Mouse (Mus musculus) liver, embryonic 16.5 days (tissue): Measurements from ENCODE around the gene Rbms3. TPM values are rescaled to one million over a fixed set of nuclear protein-coding genes. Genes with fewer than 3 reads are reported as not detected.

Experiments used
- ATAC-seq: fragments of 200-750 bp; cut with Nextera tagmentation; 2 replicates; pipeline ENCODE4 v1.8.0; 2017; ENCODE audit warnings: low read depth, mild to moderate bottlenecking, moderate number of reproducible peaks, moderate library complexity
- H3K27ac ChIP-seq: fragments of 300-500 bp; sonication (generic); 2 replicates; pipeline ENCODE4 v1.5.1; 2014; ENCODE audit warnings: mild to moderate bottlenecking, low read length
- H3K27me3 ChIP-seq: fragments of 300-500 bp; sonication (generic); 2 replicates; pipeline ENCODE4 v1.6.1; 2014; ENCODE audit warnings: low read depth, low read length, mixed read lengths; ENCODE audit not compliant: control insufficient read depth, insufficient read depth
- H3K36me3 ChIP-seq: fragments of 300-500 bp; sonication (generic); 2 replicates; pipeline ENCODE4 v1.6.1; 2014; ENCODE audit warnings: mild to moderate bottlenecking; ENCODE audit not compliant: control insufficient read depth, insufficient read depth
- H3K4me1 ChIP-seq: fragments of 300-500 bp; sonication (generic); 2 replicates; pipeline ENCODE4 v1.6.1; 2014; ENCODE audit warnings: low read depth, low read length, mixed read lengths; ENCODE audit not compliant: control insufficient read depth
- H3K4me2 ChIP-seq: fragments of 300-500 bp; sonication (generic); 2 replicates; pipeline ENCODE4 v1.6.1; 2014; ENCODE audit warnings: low read depth, low read length, mixed read lengths
- H3K4me3 ChIP-seq: fragments of 300-500 bp; sonication (generic); 2 replicates; pipeline ENCODE4 v1.5.1; 2014; ENCODE audit warnings: low read depth, mild to moderate bottlenecking, low read length
- H3K9ac ChIP-seq: fragments of 300-500 bp; sonication (generic); 2 replicates; pipeline ENCODE4 v1.6.1; 2014; ENCODE audit warnings: low read depth, low read length
- H3K9me3 ChIP-seq: fragments of 300-500 bp; sonication (generic); replicated peaks from 2 replicates; pipeline ENCODE4 v1.6.1; 2016; ENCODE audit warnings: low read length; ENCODE audit not compliant: control insufficient read depth
- WGBS: fragments of 180-500 bp; shearing (Covaris S2); extraction: QIAGEN DNeasy Blood & Tissue Kit; methylation state at CpG from one replicate; pipeline ENCODE4 v1.1.7; 2014; ENCODE audit not compliant: insufficient replicate concordance; 5-methylcytosine and 5-hydroxymethylcytosine counted together
- polyA plus RNA-seq: library from polyadenylated mRNA; unstranded; fragments of >200 nt; fragmentation: Nextera tagmentation; extraction: Ambion mirVana; gene quantifications from 2 replicates; pipeline ENCODE4 v1.2.1, GENCODE M21; 2015

Rbms3 gene
- polyA plus RNA-seq, 1 experiment from 2014 or later: 3.5 TPM

DNA sequence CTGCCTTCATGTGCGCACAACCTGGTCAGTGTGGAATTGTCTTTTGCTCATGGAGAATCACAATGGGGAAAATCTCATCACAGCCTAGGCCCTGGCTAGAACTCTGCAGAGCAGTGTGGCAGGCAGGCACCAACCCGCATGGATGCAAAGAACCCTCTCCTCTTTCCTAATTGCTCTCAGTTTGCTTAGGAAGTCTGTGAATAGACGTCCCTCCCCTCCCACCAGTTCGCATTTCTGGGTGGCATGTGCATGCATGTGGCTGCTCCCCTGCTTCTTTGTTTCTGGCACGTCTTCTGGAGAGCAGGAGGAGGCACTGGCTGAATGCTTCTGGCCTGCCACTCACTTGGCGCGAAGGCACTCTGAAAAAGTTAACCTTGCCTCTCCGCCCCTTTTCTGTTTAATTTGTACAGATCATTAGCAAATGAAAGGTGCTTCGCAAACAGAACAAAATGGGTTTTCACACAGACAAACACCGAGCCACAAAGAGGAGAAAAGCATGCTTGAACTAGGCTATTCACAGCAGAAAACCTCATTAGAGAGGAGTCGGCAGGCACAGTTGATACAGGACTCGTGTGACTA lies 710.2 kb downstream of the Rbms3 start:
- Histone ChIP-seq H3K27ac (no peak overlapping the region), H3K9ac (no peak overlapping the region), H3K9me3 (no peaks in the 10 kb centered on the region), H3K4me1 (no peaks in the 10 kb centered on the region), H3K27me3 (no peaks in the 10 kb centered on the region), H3K4me2 (no peak overlapping the region), H3K4me3 (no peak overlapping the region), H3K36me3 (no peaks in the 10 kb centered on the region)
- WGBS: 55% methylated on average over 12 of the region's 12 CpGs
- no peak for ATAC-seq

DNA sequence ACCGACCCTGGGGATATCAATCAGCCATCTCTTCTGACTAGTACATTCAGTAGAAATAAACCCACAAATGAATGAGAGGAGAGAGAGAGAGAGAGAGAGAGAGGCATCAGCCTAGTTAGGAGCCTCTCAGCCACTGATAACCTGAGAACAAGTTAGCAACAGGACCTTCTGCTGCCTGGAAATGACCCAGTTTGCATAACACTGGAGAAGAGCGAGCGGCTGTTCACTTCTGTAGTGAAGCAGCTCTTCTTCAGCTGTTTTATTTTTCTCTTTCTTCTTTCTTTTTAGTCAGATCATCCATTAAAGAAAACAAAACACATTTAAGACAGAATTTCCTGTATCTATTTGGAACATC lies 717.2 kb downstream of the Rbms3 start:
- ATAC-seq: no peak
- no peaks in the 10 kb centered on the region for H3K27me3 ChIP-seq
- 33% methylated on average over 3 of the region's 3 CpGs for WGBS
- H3K4me2 ChIP-seq: no peak overlapping the region
- no peaks in the 10 kb centered on the region for H3K4me1 ChIP-seq
- H3K9ac ChIP-seq: no peak overlapping the region
- no peaks in the 10 kb centered on the region for H3K9me3 ChIP-seq
- no peaks in the 10 kb centered on the region for H3K36me3 ChIP-seq
- no peak overlapping the region for H3K4me3 ChIP-seq
- H3K27ac ChIP-seq: no peak overlapping the region

DNA sequence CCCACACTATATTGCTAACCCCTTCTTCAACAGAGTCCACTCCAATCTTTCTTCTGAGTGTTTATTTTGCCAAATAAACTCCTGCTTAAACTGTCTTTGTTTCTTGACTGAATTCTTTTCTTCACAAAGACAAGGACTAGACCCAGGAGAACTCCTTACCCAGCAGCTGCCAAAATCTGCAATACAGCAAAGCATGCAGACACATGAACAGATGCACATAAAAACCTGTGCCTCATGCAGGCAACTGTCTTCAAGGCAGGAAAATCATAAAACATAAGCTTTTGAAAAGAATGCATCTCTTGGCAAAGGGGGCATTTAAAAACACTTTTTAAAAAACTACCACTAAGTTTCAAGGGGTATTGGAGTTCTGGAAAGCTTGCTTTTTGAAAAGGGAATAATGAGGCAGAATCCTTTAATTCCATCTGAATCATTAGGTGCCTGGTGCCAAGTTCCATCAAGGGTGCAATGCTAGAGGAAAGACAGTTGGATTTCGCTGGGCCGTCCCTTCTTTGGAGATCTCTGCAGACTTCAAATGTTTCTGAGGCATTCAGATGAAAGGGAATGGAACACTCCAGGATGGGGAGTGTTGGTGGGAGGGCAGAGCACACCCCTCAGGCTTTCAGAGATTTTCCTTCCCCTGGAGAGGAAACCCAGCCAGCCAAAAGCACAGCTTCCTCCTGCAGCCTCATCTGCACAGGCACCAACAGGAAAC lies 717.8 kb downstream of the Rbms3 start:
- no peaks in the 10 kb centered on the region for H3K9me3 ChIP-seq
- H3K4me2 ChIP-seq: no peak overlapping the region
- H3K36me3 ChIP-seq: no peaks in the 10 kb centered on the region
- H3K9ac ChIP-seq: no peak overlapping the region
- no peak for ATAC-seq
- H3K4me3 ChIP-seq: no peak overlapping the region
- H3K27me3 ChIP-seq: no peaks in the 10 kb centered on the region
- no peaks in the 10 kb centered on the region for H3K4me1 ChIP-seq
- no peak overlapping the region for H3K27ac ChIP-seq
- WGBS: 17% methylated on average over 2 of the region's 2 CpGs

DNA sequence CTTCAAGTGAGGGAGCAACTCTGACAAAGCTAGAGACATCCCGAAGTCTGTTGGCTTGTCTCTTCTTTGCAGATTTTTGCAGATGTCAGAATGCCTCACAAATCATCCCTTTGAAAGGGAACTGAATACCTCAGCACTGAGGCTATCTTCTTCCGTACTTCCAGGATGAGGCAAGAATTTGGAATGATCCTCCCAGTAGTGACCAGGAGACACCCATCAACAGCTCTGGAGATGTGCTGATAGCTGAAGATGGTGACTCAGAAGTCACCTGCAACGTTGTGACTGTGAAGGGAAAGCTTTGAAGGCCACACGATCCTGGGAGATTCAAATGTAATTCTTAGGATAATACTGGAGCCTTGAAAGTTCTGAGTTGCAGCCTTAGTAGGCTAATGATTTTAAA lies 720.2 kb downstream of the Rbms3 start:
- H3K4me1 ChIP-seq: no peaks in the 10 kb centered on the region
- H3K36me3 ChIP-seq: no peaks in the 10 kb centered on the region
- H3K9ac ChIP-seq: no peak overlapping the region
- no peaks in the 10 kb centered on the region for H3K27me3 ChIP-seq
- 57% methylated on average over 4 of the region's 4 CpGs for WGBS
- no peak for ATAC-seq
- H3K27ac ChIP-seq: no peak overlapping the region
- no peak overlapping the region for H3K4me3 ChIP-seq
- no peak overlapping the region for H3K4me2 ChIP-seq
- no peaks in the 10 kb centered on the region for H3K9me3 ChIP-seq

DNA sequence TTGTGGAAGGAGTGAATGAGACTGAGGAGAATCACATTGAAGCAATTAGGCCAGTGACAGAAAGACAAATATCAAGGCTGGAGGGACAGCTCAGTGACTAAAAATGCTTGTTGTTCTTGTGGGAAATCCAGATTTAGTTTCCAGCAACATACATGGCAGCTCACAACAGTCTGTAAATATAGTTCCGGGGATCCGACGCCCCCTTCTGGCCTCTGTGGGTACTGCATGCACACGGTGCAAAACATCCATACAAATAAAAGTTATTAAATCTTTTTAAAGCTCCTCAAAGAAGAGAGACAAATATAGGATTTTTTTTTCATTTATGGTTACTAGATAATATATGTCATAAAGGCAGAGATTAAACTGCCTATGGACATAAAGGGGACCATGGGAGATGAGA lies 722.8 kb downstream of the Rbms3 start:
- no peak overlapping the region for H3K4me2 ChIP-seq
- H3K27ac ChIP-seq: no peak overlapping the region
- H3K9me3 ChIP-seq: no peaks in the 10 kb centered on the region
- no peak for ATAC-seq
- no peaks in the 10 kb centered on the region for H3K4me1 ChIP-seq
- no peak overlapping the region for H3K4me3 ChIP-seq
- no peaks in the 10 kb centered on the region for H3K36me3 ChIP-seq
- H3K27me3 ChIP-seq: no peaks in the 10 kb centered on the region
- no peak overlapping the region for H3K9ac ChIP-seq
- 36% methylated on average over 4 of the region's 4 CpGs for WGBS

DNA sequence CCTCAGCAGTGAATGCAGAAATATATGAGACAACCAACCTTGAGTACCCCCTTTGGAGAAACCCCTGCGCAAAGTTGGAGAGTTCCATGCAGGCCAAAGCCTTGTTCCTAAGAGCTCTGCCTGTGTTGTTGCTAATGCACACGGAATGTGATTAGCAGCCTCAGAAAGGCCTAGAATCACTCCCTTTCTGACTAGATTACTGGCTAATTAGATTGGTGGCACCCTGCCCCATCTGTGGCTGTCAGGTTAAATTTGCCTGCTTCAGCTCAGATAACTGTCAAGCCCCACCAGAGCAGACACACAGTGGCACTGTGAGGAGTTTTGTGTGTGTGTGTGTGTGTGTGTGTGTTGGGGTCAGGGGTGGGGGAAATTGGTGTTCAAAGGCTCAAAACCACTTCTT lies 724.1 kb downstream of the Rbms3 start:
- H3K9me3 ChIP-seq: no peaks in the 10 kb centered on the region
- no peak overlapping the region for H3K9ac ChIP-seq
- WGBS: 56% methylated on average over 2 of the region's 2 CpGs
- no peaks in the 10 kb centered on the region for H3K4me1 ChIP-seq
- H3K27ac ChIP-seq: no peak overlapping the region
- H3K36me3 ChIP-seq: no peaks in the 10 kb centered on the region
- H3K4me3 ChIP-seq: no peak overlapping the region
- no peak for ATAC-seq
- H3K4me2 ChIP-seq: no peak overlapping the region
- no peaks in the 10 kb centered on the region for H3K27me3 ChIP-seq

DNA sequence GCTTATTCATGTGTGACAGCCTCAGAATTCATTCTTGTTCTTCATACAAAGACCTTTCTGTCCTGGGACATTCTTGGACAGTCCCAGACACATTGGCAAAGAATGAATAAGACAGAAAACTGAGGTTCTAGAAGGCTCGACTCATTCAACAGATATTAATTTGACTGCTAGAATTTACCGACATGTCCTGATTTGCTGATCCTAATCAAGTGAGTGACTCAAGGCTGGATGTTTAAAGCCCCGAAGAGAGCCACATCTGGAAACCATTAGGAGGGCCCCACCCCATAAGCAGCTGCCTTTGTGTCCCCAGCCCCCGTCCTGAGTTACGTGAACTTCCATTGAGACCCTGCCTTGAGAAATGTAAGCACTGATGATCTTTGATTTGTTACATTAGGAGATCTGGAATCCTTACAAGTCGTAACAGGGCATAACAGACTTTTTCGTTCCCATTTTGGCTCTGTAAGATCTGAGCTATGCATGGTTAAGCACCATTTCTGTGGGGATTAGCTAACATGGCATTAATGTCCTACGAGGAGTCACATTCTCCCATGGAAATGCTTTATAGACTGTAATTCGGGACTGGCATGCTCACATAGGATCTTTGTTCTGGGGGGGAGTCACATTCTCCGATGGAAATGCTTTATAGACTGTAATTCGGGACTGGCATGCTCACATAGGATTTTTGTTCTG lies 726.3 kb downstream of the Rbms3 start:
- no peaks in the 10 kb centered on the region for H3K36me3 ChIP-seq
- no peaks in the 10 kb centered on the region for H3K9me3 ChIP-seq
- H3K4me3 ChIP-seq: no peak overlapping the region
- no peak overlapping the region for H3K27ac ChIP-seq
- no peak overlapping the region for H3K9ac ChIP-seq
- 61% methylated on average over 11 of the region's 11 CpGs for WGBS
- no peaks in the 10 kb centered on the region for H3K27me3 ChIP-seq
- H3K4me2 ChIP-seq: no peak overlapping the region
- H3K4me1 ChIP-seq: no peaks in the 10 kb centered on the region
- ATAC-seq: no peak

DNA sequence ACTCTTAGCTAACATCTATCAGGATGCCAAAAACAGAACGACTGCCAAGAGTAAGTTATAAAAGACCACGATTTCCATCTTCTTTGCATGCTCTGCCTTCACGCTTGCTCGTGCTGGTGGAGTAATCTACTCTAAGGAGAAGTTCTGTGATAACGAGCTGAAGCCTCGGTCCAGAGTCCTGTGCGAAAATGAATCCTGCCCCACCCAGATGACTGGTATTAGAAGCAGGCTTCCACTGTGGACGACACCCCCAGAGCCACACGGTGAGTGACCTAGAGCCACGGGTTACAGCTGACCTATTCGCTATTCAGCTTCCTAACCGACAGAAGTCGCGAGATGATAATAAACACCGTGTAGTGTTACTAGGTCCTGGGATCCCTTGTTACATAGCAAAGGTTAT lies 730.3 kb downstream of the Rbms3 start:
- H3K4me2 ChIP-seq: no peak overlapping the region
- no peak for ATAC-seq
- no peaks in the 10 kb centered on the region for H3K4me1 ChIP-seq
- no peaks in the 10 kb centered on the region for H3K36me3 ChIP-seq
- no peak overlapping the region for H3K9ac ChIP-seq
- H3K27me3 ChIP-seq: no peaks in the 10 kb centered on the region
- H3K9me3 ChIP-seq: no peaks in the 10 kb centered on the region
- no peak overlapping the region for H3K27ac ChIP-seq
- no peak overlapping the region for H3K4me3 ChIP-seq
- WGBS: 57% methylated on average over 15 of the region's 15 CpGs

DNA sequence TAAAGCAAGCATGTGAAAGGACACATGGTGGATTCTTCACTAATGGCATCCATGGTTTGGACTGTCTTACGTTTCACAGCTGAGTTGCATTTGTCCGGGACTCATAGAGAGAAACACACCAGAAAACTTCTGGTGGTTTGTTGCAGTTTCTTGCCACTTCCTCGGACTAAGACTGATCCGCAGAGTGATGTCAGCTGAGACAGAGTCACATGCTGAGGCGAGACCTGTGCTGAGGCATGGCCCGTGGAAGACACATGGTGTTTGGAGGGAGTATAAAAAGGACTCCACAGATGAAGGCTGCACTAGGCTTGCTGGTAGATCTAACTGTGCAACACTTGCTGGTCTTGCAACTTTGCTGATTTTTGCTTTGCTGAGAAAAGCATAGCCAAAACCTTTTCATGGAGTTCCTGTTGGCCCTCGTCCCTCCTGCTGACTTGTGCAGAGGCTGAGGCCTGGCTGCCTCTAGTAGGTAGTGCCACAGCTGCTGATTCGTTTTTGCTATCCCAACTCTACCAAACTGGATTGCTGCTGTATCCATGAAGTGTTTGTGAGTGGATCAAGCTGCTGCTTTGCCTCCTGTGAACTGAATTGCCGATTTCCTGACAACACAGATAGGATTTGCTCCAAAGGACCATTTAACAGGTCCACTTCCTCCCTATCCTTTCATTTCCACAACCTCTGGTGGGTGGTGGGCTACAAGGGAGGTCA lies 742.6 kb downstream of the Rbms3 start:
- H3K4me1 ChIP-seq: peaks cover 3% of the 10 kb centered on the region
- no peak overlapping the region for H3K9ac ChIP-seq
- no peak overlapping the region for H3K4me2 ChIP-seq
- no peaks in the 10 kb centered on the region for H3K9me3 ChIP-seq
- no peaks in the 10 kb centered on the region for H3K27me3 ChIP-seq
- H3K4me3 ChIP-seq: no peak overlapping the region
- H3K36me3 ChIP-seq: no peaks in the 10 kb centered on the region
- H3K27ac ChIP-seq: no peak overlapping the region
- WGBS: 67% methylated on average over 9 of the region's 9 CpGs
- ATAC-seq: no peak
